Mouse (Mus musculus): ENCODE data around the gene Rab11fip2.

Gene Rab11fip2

DNA sequence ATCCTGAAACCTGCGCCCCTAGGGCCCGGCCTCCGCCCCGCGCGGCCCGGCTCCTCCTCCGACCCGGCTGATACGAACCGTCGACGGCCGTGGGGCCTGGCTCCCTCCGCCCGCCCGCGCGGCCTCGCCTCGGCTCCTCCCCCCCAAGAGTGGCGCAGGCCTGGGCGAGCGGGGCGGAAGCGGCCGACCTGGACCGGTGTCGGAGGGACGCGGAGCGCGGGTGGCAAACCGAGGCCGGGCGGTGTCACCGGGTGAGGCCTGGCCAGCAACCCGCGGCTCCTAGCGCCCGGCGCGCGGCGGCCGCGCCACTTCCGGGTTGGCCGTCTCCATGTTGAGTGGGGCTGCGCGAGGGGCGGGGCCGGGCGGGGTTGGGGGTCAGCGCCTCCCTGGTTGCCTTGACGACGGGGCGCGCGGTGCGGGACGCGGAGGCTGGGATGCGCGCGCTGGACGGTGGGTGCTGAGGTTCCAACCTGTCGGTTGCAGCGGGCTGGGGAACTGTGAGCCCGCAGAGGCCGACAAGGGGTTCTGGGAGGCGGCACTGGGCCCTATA, at the start of gene Rab11fip2:
Gene Rab11fip2 (minus strand): TSS at position 333 of the 550 bp plus-strand sequence.
- peak; percentile 96 for ATAC-seq (ENCODE audit: low TSS enrichment)

DNA sequence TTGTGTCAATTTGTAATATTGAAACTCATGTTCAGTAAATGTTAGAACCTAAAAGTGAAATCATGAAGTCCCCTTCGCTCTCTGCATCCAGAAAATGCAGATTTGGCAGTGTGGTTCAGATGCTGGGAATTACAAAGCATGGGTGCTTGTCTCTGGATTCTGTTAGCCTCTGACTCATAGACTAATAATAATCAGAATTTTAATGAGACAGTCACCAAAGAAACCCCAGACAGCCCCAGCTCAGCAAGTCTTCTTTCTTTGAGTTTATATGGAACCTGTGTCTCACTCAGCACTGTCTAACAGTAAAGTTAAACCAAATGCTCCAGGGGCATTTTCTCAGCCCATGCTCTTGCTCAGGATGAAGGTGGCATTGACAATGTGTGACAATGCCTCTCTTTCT, 38.1 kb upstream of the Rab11fip2 start:
- ATAC-seq (ENCODE audit: low TSS enrichment) = no peak

DNA sequence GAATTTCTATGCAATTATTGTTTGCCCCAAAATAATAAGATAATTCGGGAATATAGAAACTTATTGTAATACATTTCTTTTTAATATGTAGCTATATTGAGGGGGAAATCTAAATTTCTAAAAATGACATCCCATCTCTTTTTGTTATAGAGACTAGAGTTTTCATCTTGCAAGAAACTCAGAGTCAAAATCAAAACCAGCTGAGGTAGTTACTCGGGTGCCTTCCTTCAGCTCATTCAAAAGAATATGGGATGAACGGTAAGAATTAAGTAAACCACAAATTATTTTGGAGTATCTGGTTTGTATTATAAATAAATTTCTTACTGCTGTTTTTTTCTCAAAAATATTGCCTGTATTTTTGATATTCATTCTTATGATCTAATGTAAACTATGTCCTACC, 11.5 kb upstream of the Rab11fip2 start:
- no peak for ATAC-seq (ENCODE audit: low TSS enrichment)

DNA sequence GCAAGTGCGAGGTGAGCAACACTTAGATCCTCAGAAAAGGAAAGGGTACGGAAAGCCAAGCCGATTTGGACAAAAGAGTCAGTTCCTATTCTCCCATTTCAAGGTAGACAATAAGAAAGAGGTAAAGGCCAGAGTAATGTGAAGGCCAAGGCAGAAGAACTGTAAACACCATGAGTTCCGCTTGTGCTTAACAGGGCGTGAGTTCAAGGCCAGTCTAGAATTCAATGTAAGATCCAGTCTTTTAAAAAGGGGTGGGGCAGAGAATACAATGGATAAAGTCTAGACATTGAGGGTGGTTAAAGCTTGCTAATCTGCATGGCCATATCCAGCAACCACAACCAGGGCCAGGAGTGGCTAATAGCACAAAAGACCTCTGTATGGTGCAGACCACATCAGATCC, 6.3 kb upstream of the Rab11fip2 start:
- no peak for ATAC-seq (ENCODE audit: low TSS enrichment)

DNA sequence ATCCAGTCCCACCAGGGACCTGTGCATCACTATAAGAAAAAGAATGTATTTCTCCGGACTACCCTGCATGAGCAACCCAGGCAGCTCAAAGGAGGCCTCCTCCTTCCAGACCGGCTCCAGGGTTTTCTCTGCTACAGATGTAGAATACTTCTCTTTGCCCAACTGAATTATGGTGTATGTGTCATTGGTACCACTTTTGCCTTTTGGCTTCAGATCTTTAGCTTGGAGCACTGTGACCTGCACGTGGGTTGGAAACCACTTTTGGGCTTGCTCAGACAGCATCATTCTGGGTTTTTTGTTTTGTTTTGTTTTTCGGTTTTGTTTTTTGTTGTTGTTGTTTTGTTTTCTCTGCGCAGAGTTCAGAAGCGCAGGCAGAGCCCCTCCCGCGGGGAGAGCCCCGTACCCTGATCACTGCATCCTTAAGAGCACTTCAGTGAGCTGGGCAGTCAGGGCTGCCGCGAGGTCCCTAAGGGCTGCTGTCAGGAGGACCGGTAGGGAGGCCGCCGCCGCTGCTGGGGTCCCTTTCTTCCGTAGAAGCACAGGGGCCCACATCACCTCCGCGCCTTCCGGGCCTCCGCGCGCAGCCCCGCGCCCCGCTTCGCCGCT, 635 bp downstream of the Rab11fip2 start:
- ATAC-seq (ENCODE audit: low TSS enrichment) = peak; percentile 62; the same call in 1 of the 2 replicates

DNA sequence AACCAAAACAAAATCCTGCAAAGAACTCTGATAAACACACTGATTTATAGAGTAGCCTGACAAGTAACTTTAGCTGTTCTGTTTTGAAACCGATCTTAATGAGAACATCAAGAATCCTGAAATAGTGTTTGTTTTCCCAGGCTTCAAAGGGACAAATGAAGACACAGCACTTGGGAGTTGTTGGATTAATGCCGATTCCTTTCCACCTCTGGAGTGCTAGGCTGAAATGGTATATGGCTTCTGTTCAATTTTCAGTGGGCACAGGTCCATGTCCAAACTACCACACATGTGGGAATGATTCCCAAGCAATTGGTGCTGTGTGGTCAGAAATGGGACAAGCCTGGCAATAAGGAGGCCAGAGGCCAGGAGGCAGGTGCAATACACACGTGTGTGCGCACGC, 3.7 kb downstream of the Rab11fip2 start:
- no peak for ATAC-seq (ENCODE audit: low TSS enrichment)

DNA sequence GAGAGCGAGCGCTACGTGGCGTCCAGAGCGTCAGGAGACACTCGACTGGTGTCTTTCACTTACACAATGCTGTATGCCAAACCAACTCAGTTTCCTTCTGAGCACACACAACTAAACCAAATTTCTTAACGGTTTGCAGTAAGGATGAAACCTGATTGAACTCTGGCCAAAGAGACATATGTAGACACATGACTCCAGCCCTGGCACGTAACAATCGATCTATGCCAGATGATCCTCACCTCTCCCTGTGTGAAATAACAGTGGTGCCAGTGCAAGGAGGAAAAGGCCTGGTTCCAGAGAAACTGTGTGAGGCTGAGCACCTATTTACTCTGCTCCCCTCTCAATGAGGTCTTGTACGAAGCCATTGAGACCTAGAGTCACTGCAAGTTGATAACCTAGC, 11.4 kb downstream of the Rab11fip2 start:
- ATAC-seq (ENCODE audit: low TSS enrichment) = no peak

DNA sequence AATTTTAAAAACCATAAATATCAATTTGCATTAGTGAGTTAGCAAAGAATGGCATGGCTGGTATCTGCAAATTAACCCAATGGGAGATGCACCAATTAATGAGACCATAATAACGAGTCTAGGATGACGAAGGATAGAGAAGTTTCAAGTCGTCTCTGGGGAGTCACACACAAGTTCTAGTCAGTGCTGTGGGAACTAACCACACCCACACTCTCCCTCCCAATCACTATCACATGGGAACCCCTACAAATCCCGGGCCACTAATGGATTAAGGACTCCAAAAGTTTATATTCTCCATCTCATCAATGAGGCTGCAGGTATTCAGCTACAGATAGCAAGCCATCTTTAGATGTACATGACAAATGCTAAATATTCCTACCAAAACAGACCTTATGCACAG, 14.8 kb downstream of the Rab11fip2 start:
- no peak for ATAC-seq (ENCODE audit: low TSS enrichment)

DNA sequence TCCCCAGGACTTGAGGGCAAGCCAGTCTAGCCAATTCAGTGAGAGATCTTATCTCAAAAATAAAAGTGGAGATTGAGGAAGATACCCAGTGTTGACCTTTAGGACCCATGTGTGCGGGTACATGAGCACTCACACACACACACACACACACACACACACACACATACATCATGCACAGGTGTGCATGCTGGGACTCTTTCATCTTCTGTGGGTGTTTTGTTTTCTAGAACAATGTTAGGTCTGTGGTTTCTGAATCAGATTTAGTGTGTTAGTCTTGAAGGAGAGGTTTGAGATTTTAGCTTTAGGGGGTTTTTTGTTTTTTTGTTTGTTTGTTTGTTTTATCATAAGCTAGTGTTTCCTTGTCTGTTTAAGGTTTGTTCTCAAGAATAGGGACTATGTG, 17.3 kb downstream of the Rab11fip2 start:
- no peak for ATAC-seq (ENCODE audit: low TSS enrichment)

DNA sequence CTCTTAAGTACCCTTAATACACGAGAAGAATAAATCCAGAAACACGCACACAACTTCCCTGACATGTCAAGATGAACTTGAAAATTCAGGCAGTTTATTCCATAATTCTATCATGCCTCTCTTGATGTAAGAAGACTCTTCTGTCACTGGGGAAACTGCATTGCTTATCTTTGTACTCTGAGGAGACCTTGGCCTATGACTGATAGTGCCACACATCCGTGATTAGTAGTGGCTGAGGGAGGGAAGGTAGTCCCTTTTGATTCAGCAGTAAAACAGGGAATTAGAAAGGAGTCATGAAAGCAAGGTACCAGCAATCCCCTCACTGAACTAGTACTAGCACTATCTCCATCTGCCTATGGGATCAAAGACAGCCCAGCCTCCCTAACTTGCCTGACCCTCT, 22.6 kb downstream of the Rab11fip2 start:
- no peak for ATAC-seq (ENCODE audit: low TSS enrichment)

DNA sequence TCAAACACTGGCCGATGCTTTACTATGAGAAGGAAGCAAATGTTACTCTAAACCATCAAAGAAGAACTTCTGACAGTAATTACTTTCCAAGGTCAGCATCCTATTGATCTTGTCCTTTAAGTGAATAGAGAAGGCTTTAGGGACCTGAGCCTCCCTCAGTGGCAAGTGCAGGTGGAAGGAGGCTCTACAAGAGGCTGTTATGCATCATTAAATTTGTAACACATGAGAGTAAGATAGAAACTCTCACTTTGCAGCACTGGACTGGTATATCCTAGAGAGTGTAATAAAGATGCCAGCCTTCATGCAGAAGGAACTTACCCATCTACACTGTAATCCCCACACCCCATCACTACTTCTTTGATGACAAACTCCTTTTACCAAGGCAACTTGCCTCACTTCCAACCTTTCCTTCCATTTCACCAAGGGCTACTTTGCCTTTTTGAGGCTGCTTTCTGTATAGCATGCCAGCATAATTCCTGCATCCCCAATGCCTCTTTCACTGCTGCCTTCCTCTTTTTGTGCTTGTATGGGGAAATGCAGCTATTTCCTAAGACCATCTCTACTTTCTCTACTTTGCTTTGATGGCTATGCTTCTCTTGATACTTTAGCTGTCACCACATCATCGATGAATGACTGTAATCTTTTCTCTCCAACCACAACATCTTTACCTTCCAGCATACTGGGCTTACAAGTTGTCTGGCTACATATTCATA, 25.4 kb downstream of the Rab11fip2 start:
- no peak for ATAC-seq (ENCODE audit: low TSS enrichment)

DNA sequence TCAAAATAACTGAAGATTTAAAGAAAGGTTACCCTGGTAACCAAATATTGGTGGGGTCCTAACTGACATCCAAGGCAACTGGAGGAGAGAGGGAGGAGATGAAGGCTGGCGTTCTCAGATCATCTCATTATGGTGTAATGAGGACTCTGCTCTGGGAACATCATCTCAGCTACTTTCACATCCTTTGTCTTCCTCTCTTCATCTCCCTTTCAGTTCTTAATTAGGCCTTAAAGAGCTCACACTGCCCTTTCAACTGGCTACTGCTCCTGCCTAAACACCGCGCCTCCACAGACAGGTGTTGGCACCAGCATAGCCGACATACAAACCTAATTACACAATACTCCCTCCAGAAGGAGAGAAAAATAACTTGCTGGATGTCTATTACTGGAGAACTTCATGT, 31.9 kb downstream of the Rab11fip2 start:
- ATAC-seq (ENCODE audit: low TSS enrichment) = no peak

DNA sequence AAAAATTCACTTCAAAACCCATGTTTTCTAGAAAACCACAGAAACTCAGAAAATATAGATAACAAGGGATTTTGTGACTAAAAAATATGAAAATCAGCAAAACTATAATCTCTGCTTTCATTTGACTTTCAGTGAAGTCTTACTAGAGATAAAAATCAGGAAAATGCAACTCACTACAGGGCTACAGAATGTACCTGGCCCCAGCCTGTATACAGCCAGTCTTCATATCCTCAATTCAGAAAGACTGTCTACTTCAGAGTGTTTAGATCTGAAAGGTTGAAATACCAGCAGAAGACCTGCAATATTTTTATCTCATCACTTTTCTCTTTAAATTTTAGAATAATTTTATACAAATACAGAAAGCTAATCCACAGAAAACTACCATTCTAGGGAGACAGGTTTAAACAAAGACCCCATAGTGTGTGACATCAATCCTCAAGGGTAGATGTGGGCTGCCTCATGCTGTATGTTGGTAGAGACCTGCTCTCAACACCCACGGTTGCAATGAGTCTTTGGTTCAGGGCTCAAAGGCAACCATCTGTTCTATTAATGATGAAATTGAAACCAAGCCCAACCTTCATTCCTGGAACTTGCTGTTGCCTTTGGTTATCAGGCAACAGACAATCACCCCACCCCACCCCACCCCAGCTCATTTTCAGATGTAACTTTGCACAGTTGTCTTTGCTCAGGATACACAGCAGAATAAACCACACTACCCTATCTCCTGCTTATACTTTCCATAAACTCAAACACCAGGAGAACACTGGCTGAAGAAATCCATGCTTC, 38.0 kb downstream of the Rab11fip2 start:
- ATAC-seq (ENCODE audit: low TSS enrichment) = no peak

DNA sequence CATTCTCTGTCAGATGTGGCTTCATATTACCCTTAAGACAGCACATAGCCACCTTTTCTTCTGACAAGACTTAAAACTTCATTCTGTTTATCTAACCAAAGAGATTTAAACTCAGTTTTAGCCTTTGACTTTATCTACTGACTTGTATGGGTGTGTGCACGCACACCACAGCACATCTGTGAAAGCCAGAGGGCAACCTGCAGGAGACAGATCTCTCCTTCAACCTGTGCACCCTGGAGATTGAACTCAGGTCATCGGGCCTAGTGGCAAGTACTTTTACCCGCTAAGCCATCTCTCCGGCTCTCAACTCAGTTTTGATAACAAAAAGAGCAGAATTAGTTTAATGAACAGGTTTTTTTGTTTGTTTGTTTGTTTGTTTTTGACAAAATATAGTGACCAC, 43.5 kb downstream of the Rab11fip2 start:
- ATAC-seq (ENCODE audit: low TSS enrichment) = no peak

DNA sequence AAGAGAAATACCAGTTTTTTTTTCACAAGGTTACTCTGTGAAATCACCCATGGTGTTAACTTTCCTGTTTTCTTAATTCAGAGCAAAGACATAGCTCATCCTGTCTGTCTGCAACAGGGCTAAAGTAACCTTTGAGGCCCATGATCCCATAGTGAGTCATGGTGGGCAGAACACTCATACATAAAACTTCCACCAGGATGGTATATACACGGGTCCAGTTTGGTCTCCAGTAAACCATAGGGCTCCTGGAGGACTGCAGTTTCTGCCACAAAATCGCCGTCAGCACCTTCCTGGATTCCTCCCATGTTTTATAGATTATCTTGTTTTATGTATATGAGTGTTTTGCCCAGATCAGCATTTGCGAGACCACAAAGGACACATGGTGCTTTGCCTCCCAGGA, 45.2 kb downstream of the Rab11fip2 start:
- ATAC-seq (ENCODE audit: low TSS enrichment) = no peak

DNA sequence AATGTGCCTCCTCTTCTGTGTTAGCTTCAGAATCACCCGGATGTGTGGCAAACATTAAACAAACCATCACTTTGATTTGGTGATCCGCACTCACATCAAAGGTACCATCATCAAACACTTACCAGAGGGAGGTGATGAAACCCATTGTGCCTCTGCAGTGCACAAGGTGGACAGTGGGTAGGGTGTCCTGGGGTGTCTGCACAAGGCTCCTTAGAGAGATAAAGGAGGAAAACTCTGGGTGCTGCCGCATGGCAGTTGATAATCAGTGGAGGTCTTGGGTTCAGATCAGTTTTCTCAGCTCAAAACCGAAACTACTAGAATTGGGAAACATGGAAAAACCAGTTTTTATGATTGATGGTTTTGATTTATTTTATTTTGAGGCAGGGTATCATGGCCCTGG, 54.1 kb downstream of the Rab11fip2 start:
- no peak for ATAC-seq (ENCODE audit: low TSS enrichment)

DNA sequence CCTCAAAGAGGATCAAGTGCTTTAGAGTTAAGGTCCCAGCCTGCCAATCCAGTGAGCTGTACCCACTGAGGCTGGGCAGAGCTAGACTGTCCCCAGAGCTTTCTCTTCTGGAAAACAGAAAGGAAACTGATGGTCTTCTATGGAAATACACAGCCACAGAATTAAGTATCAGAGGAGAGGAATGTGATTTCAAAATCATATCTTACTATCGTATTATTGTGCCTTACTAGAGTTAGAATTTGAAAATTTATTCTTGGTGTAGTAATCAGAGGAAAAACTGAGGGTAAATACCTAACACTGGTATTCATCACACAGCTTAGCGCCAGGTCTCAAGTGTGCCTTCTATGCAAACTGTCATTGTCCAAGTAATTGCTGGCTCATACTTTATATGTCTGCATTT, 54.6 kb downstream of the Rab11fip2 start:
- no peak for ATAC-seq (ENCODE audit: low TSS enrichment)

DNA sequence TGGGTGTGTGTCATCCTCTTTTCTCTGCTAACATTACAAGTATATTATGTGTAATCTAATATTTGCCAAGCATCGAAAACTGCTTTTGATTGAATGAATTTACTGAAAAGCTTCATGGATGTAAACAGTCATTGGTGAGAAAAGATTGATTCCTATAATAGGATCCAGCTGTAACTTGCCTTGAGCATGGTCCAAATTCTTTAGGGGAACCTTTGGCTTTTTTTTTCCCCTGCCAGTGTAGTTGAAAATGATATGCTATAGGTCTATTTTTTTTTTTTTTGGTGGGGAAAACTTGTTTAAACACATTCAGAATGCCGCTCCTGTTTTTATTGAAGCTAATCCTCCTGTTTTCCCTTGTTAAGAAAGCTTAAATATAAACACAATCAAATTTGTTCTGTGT, 55.6 kb downstream of the Rab11fip2 start:
- ATAC-seq (ENCODE audit: low TSS enrichment) = no peak

DNA sequence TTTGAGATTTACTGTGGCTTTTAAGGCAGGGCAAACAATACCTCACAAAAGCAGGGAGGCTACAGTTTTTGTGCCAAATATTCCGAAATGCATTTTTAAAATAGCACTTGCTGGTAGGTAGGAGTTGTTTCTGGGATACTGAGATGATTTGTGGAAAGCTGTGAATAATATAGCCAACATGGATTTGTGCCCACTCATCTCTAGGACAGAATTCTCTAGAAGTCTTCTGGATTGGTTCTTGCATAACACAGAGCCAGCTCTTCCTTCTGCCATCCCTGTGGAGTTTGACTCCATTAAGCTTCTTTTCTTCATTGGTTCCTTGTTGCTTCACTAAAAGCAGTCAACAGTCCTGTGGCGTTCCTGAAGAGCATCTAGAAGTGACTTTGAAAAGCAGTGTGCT, 58.2 kb downstream of the Rab11fip2 start:
- ATAC-seq (ENCODE audit: low TSS enrichment) = peak; percentile 86

DNA sequence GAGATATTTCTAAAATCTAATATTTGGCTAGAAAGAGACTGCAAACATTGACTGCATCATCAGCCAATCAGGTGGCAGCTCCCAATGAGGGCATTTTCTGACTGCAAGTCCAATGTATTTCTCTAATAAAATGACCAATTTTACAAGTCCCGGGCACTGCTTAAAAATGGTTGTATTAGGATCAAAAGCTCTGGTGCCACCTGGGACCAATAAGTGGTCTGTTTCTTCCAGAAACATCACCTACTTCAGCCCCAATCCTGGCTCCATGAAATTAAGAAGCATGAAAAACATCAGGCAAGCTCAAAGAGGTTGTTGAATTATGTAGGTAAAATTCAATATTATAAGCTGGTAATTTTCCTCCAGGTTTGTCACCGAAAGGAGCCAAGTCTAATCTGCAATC, 66.2 kb downstream of the Rab11fip2 start:
- ATAC-seq (ENCODE audit: low TSS enrichment) = no peak

DNA sequence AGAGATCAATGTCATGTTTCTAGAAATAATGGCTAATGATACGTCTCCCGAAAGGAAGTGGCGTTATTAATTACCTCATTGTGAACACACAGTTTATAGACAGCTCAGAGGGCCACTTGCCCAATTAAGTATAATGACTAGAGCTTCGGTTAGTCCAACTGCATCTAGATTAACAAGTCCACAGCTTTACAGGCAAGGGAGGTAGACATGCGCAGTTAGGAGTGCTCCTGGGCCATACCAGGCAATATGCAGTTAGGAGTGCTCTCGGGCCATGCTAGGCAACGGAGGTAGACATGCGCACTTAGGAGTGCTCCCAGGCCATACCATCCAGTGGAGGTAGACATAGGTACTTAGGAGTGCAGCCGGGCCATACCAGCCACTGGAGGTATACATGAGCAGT, 76.8 kb downstream of the Rab11fip2 start:
- no peak for ATAC-seq (ENCODE audit: low TSS enrichment)

DNA sequence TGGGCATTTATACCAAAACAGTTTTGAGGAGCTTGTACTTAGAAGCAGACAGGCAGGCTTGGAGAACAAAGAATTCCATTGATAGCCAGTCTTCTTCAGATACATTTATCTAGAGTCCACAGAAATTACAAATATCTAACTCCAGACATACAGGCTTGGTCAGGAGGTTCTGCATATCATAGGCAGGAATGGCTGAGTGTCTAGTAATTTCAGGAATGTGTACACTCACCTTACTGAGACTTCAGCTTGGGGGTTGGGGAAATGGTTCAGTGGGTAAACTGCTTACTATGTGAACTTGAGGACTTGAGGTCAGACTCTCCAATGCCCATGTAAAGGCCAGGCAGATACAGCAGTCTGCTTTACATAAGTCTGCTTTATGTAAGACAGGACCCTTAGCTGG, 81.0 kb downstream of the Rab11fip2 start:
- no peak for ATAC-seq (ENCODE audit: low TSS enrichment)

DNA sequence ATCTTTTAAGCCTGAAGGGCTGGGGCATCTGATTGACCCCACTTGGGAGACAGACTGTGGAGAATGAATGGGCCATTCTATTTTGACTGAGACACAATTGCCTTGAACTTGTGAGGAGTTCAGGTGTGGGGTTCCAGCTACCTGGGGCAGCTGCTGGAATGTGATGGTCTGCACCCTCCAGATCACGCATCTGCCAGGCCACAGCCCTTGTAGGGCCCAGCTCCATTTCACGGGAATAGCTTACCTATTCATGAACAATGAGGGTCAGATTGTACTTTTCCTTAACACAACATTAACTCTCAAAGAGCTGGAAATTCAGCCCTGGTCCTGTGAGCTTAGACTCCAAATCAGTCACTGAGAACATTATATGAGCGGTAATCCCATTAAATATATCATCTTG, 82.7 kb downstream of the Rab11fip2 start:
- no peak for ATAC-seq (ENCODE audit: low TSS enrichment)
